8 mouse cellular contexts compared by ENCODE assay signal in the genomic region with DNA sequence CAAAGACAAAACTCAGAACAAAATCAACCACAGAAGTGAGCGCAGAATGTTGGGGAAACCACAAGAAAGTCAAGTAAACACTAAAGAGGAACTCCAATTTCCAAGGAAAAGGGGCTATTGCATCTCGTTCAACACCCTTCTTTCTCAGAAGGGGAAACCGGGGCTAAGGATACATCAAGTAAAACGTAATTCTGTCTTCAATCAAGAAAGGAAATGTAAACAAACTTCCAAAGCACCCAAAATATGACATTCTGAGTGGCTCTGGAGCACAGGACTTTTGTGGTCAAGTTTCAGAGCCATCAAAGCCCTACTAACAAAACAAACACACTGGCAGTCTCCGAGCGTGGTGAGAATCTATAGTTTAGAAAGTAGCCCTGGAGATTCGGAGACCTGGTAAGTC. TPM values are rescaled to one million over a fixed set of nuclear protein-coding genes. Genes with fewer than 3 reads are reported as not detected.
DNase-seq lines count a peak whose midpoint lies in the region; ATAC-seq and TF ChIP-seq lines count a peak whose summit lies in the region.

No protein-coding gene starts in this region.

- H3K4me2 ChIP-seq in kidney, postnatal 0 days (ENCODE audit: low read length): peak overlapping the region; percentile 74
- H3K4me2 ChIP-seq in intestine, embryonic 14.5 days (ENCODE audit: low read length): peak overlapping the region; percentile 73

- no peak for TF ChIP-seq CTCF in kidney, postnatal 0 days (IDR thresholded peaks at IDR 0.05; ENCODE audit: low read depth)

- peak overlapping the region; percentile 85 for H3K9ac ChIP-seq in kidney, postnatal 0 days (ENCODE audit: low read depth, low read length)
- H3K9ac ChIP-seq in intestine, embryonic 14.5 days (ENCODE audit: low read length): peak overlapping the region; percentile 69

- H3K27ac ChIP-seq in kidney, postnatal 0 days: peak overlapping the region; percentile 94
- peak overlapping the region; percentile 86 for H3K27ac ChIP-seq in intestine, embryonic 14.5 days (ENCODE audit: low read depth)

- no peaks in the 10 kb centered on the region for H3K9me3 ChIP-seq in kidney, postnatal 0 days (replicated peaks; ENCODE audit: low read length)
- H3K9me3 ChIP-seq in intestine, embryonic 14.5 days (ENCODE audit: control insufficient read depth, low read length): no peaks in the 10 kb centered on the region

- 5% methylated on average over 7 of the region's 7 CpGs for WGBS in kidney, postnatal 0 days
- 9% methylated on average over 7 of the region's 7 CpGs for WGBS in intestine, embryonic 14.5 days

- H3K4me3 ChIP-seq in kidney, postnatal 0 days (replicated peaks; ENCODE audit: low read depth, low read length): peak overlapping the region; percentile 54
- H3K4me3 ChIP-seq in intestine, embryonic 14.5 days (ENCODE audit: low read depth, low read length): peak overlapping the region; percentile 64

- 0 out of 2 replicates have a peak, but pooled peaks cover 4% of the 10 kb centered on the region for H3K4me1 ChIP-seq in kidney, postnatal 0 days (replicated peaks; ENCODE audit: insufficient read depth, low read length)
- H3K4me1 ChIP-seq in intestine, embryonic 14.5 days (replicated peaks; ENCODE audit: control insufficient read depth, insufficient read depth, low read length): peaks cover 12% of the 10 kb centered on the region; the same call in 1 of the 2 replicates

- H3K36me3 ChIP-seq in kidney, postnatal 0 days (ENCODE audit: insufficient read depth, low read length): no peaks in the 10 kb centered on the region
- H3K36me3 ChIP-seq in intestine, embryonic 14.5 days (ENCODE audit: control insufficient read depth, insufficient read depth, low read length): no peaks in the 10 kb centered on the region

- ATAC-seq in kidney, postnatal 0 days (replicated peaks; ENCODE audit: low FRiP score, low read depth): no peak
- peak; percentile 13; the same call in 1 of the 2 replicates for ATAC-seq in common myeloid progenitor, adult 5-6 weeks (replicated peaks; ENCODE audit: low read depth, poor library complexity, severe bottlenecking)
- no peak for ATAC-seq in intestine, embryonic 14.5 days (replicated peaks; ENCODE audit: low FRiP score, low TSS enrichment, low read depth)

- no peaks in the 10 kb centered on the region for H3K27me3 ChIP-seq in kidney, postnatal 0 days (ENCODE audit: insufficient read depth, low read length)
- H3K27me3 ChIP-seq in intestine, embryonic 14.5 days (replicated peaks; ENCODE audit: control insufficient read depth, insufficient read depth, low read length): no peaks in the 10 kb centered on the region

- peak; percentile 43 for DNase-seq in kidney, postnatal 0 days (ENCODE audit: low spot score)
- DNase-seq in kidney, postnatal 10 days: no peak
- DNase-seq in intestine, embryonic 14.5 days (ENCODE audit: low spot score): no peak
- peak; percentile 58 for DNase-seq in naive thymus-derived CD4-positive, alpha-beta T cell, adult 2 months (ENCODE audit: low read depth)
- DNase-seq in retina, postnatal 1 day: no peak
- DNase-seq in ovary, postnatal 36 days (ENCODE audit: low spot score): no peak
- no peak for DNase-seq in urinary bladder, adult 18-20 months (ENCODE audit: low spot score in 2 of 2)

RNA-seq across cellular contexts. Expression of a gene that starts 0.8 kb away (rescaled TPM):
- 21.2 and 21.4 TPM in 2 replicates for polyA plus RNA-seq in kidney, postnatal 0 days (2015; fragmentation: Nextera tagmentation; extraction: Ambion mirVana)
- 30.9 and 31.8 TPM in 2 replicates for total RNA-seq in common myeloid progenitor, adult 5-6 weeks (2017)
- 30.8 and 31.7 TPM in 2 replicates for polyA plus RNA-seq in intestine, embryonic 14.5 days (2014; fragmentation: Nextera tagmentation; extraction: Ambion mirVana)

RNA-seq across cellular contexts. Expression of a gene that starts 32.9 kb away (rescaled TPM):
- polyA plus RNA-seq in kidney, postnatal 0 days (2015; fragmentation: Nextera tagmentation; extraction: Ambion mirVana): not detected in 2 replicates
- not detected in 2 replicates for total RNA-seq in common myeloid progenitor, adult 5-6 weeks (2017)
- 0.08 TPM in 1 of 2 replicates, not detected in the other for polyA plus RNA-seq in intestine, embryonic 14.5 days (2014; fragmentation: Nextera tagmentation; extraction: Ambion mirVana)

RNA-seq across cellular contexts. Expression of a gene that starts 43.4 kb away (rescaled TPM):
- 100 and 103 TPM in 2 replicates for polyA plus RNA-seq in kidney, postnatal 0 days (2015; fragmentation: Nextera tagmentation; extraction: Ambion mirVana)
- 79.0 and 80.1 TPM in 2 replicates for total RNA-seq in common myeloid progenitor, adult 5-6 weeks (2017)
- 83.5 and 89.0 TPM in 2 replicates for polyA plus RNA-seq in intestine, embryonic 14.5 days (2014; fragmentation: Nextera tagmentation; extraction: Ambion mirVana)

Comparison
In these comparisons a context has a peak if more than half of its experiments do, and no peak if none do; other contexts are left out.
1. DNase-seq: peak in kidney, postnatal 0 days (single experiment) and naive thymus-derived CD4-positive, alpha-beta T cell, adult 2 months (single experiment); none in kidney, postnatal 10 days (single experiment), intestine, embryonic 14.5 days (single experiment), retina, postnatal 1 day (single experiment), ovary, postnatal 36 days (single experiment) and urinary bladder, adult 18-20 months (0 of 2).